Comparison of ENCODE assay signal across 16 mouse cellular contexts in genomic region chr12:45026347-45026746, GRCm38 (mm10). TPM values are rescaled to one million over a fixed set of nuclear protein-coding genes. Genes with fewer than 3 reads are reported as not detected.
DNase-seq lines count a peak whose midpoint lies in the region; ATAC-seq and TF ChIP-seq lines count a peak whose summit lies in the region.
"Had no signal": no experiment of that assay in that cellular context is flagged by ENCODE, and none has a peak within 500 bp of the region (broad histone marks: within the 10 kb centered on the region; RNA-seq: fewer than 3 reads in every experiment).

No protein-coding gene starts in this region.

- H3K9me3 ChIP-seq in kidney, embryonic 15.5 days (replicated peaks): no peaks in the 10 kb centered on the region
- no peaks in the 10 kb centered on the region for H3K9me3 ChIP-seq in lung, embryonic 14.5 days (ENCODE audit: low read depth, low read length)
- H3K9me3 ChIP-seq: heart, embryonic 15.5 days; lung, embryonic 15.5 days; midbrain, embryonic 13.5 days had no signal

- no peak overlapping the region for H3K4me3 ChIP-seq in kidney, adult 2 months (ENCODE audit: insufficient read depth, low read depth, low read length)
- no peak overlapping the region for H3K4me3 ChIP-seq in kidney, embryonic 15.5 days (replicated peaks)
- no peak overlapping the region for H3K4me3 ChIP-seq in lung, embryonic 14.5 days (ENCODE audit: low read depth, low read length)
- H3K4me3 ChIP-seq: heart, embryonic 15.5 days; lung, embryonic 15.5 days; midbrain, embryonic 13.5 days had no signal

- H3K4me1 ChIP-seq in kidney, adult 2 months (ENCODE audit: control insufficient read depth, insufficient read depth, low read length): peaks cover under 1% of the 10 kb centered on the region; the same call in 1 of the 2 replicates
- 0 out of 2 replicates have a peak, but pooled peaks cover 2% of the 10 kb centered on the region for H3K4me1 ChIP-seq in kidney, embryonic 15.5 days
- no peaks in the 10 kb centered on the region for H3K4me1 ChIP-seq in lung, embryonic 14.5 days (ENCODE audit: insufficient read depth)
- H3K4me1 ChIP-seq: midbrain, embryonic 13.5 days had no signal

- no peak for TF ChIP-seq CTCF in kidney, adult 2 months (conservative IDR thresholded peaks at IDR 0.05; ENCODE audit: insufficient read depth, insufficient read length, low read depth, low read length)
- TF ChIP-seq CTCF in lung, embryonic 14.5 days (IDR thresholded peaks at IDR 0.05; ENCODE audit: low read depth): no peak

- WGBS in kidney, adult 2 months: 70% methylated on average over 1 of the region's 1 CpGs
- WGBS in kidney, embryonic 15.5 days: 63% methylated on average over 1 of the region's 1 CpGs
- WGBS in lung, embryonic 14.5 days: 48% methylated on average over 1 of the region's 1 CpGs

- H3K4me2 ChIP-seq in kidney, embryonic 15.5 days: no peak overlapping the region
- H3K4me2 ChIP-seq in lung, embryonic 14.5 days: no peak overlapping the region
- H3K4me2 ChIP-seq: heart, embryonic 15.5 days; lung, embryonic 15.5 days; midbrain, embryonic 13.5 days had no signal

- no peak for ATAC-seq in kidney, embryonic 15.5 days (replicated peaks; ENCODE audit: low FRiP score)
- no peak for ATAC-seq in lung, embryonic 14.5 days (ENCODE audit: insufficient read depth)
- ATAC-seq: midbrain, embryonic 13.5 days had no signal

- TF ChIP-seq POLR2A in kidney, adult 2 months (IDR thresholded peaks at IDR 0.05; ENCODE audit: low read depth, low read length): no peak

- no peak overlapping the region for H3K27ac ChIP-seq in kidney, adult 2 months (ENCODE audit: insufficient read depth, low read depth, low read length)
- no peak overlapping the region for H3K27ac ChIP-seq in kidney, embryonic 15.5 days
- H3K27ac ChIP-seq in lung, embryonic 14.5 days (ENCODE audit: low read depth): no peak overlapping the region
- H3K27ac ChIP-seq: heart, embryonic 15.5 days; lung, embryonic 15.5 days; midbrain, embryonic 13.5 days had no signal

- no peaks in the 10 kb centered on the region for H3K27me3 ChIP-seq in kidney, adult 2 months (replicated peaks; ENCODE audit: control insufficient read depth, insufficient read depth, low read length)
- no peaks in the 10 kb centered on the region for H3K27me3 ChIP-seq in kidney, embryonic 15.5 days
- H3K27me3 ChIP-seq in lung, embryonic 14.5 days (ENCODE audit: insufficient read depth, low read length): no peaks in the 10 kb centered on the region
- H3K27me3 ChIP-seq: heart, embryonic 15.5 days; lung, embryonic 15.5 days; midbrain, embryonic 13.5 days had no signal

- no peak overlapping the region for H3K9ac ChIP-seq in kidney, embryonic 15.5 days
- no peak overlapping the region for H3K9ac ChIP-seq in lung, embryonic 14.5 days
- H3K9ac ChIP-seq: heart, embryonic 15.5 days; lung, embryonic 15.5 days; midbrain, embryonic 13.5 days had no signal

- peak; percentile 6 for DNase-seq in gastrocnemius, postnatal 25 days
- no peak for DNase-seq in gastrocnemius, postnatal 4 days (ENCODE audit: low spot score in 2 of 2)
- DNase-seq in kidney, adult 2 months: peak; percentile 60
- DNase-seq in lung, embryonic 14.5 days: peak; percentile 40
- DNase-seq in lung, postnatal 4 days: no peak
- DNase-seq in left cerebral cortex, postnatal 25 days (ENCODE audit: low spot score in 2 of 2): no peak
- DNase-seq: cerebellum, adult 11 months; cerebellum, postnatal 36 days; layer of hippocampus, adult 9-11 months; liver; right cerebral cortex, adult 18-20 months; thymus, postnatal 4 days had no signal

- no peaks in the 10 kb centered on the region for H3K36me3 ChIP-seq in kidney, adult 2 months (ENCODE audit: control insufficient read depth, insufficient read depth, low read length)
- H3K36me3 ChIP-seq in kidney, embryonic 15.5 days: no peaks in the 10 kb centered on the region
- no peaks in the 10 kb centered on the region for H3K36me3 ChIP-seq in lung, embryonic 14.5 days (ENCODE audit: insufficient read depth)
- H3K36me3 ChIP-seq: heart, embryonic 15.5 days; lung, embryonic 15.5 days; midbrain, embryonic 13.5 days had no signal

- intact Hi-C loops in left cerebral cortex, postnatal 25 days (cut with DNase I): no loop called here

RNA-seq across cellular contexts. Expression of gene Stxbp6, which starts 48.2 kb away (rescaled TPM):
- 1 to 10 TPM; 4.2 to 9.0 TPM for total RNA-seq in gastrocnemius, postnatal 25 days (2021)
- total RNA-seq in gastrocnemius, postnatal 4 days (2021): 10 to 100 TPM; 14.9 to 19.2 TPM
- 13.8 and 19.3 TPM in 2 replicates for polyA plus RNA-seq in kidney, adult 2 months (2012; rRNA removed)
- polyA plus RNA-seq in kidney, embryonic 15.5 days (2015; fragmentation: Nextera tagmentation; extraction: Ambion mirVana): 39.7 and 40.2 TPM in 2 replicates
- polyA plus RNA-seq in lung, embryonic 14.5 days (2014; fragmentation: Nextera tagmentation; extraction: Ambion mirVana): 6.4 and 9.7 TPM in 2 replicates
- total RNA-seq in left cerebral cortex, postnatal 25 days (2021): 10 to 100 TPM; 52.2 to 67.1 TPM

Comparison
In these comparisons a context has a peak if more than half of its experiments do, and no peak if none do; other contexts are left out.
1. DNase-seq: peak in gastrocnemius, postnatal 25 days (single experiment), kidney, adult 2 months (single experiment) and lung, embryonic 14.5 days (single experiment); none in gastrocnemius, postnatal 4 days (0 of 2), lung, postnatal 4 days (0 of 2) and left cerebral cortex, postnatal 25 days (0 of 2).